Mouse (Mus musculus): Measurements from ENCODE around the gene Olfr60.

Gene Olfr60

DNA sequence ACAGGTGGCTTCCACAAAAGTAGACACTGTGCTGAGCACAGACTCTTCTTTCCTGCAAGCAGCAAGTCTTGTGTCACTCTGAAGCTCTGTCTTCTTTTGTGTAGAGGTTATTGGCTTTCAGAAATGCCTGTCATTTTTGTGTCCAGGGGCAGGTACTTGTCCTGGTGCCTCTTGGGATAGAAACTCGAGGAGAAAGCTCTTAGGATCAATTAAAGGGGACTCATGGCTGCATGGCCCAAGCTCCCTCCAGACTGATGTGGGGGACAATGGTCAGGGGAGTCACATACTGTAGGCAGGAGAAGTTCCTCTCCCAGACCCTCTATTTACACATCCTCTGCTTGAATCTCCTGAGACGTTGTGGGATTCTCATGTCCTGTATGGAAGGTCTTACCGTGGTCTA is at the start of gene Olfr60:
Gene Olfr60, minus strand, starts transcription at position 101 of the 400 bp plus-strand sequence.
- no peak for DNase-seq (ENCODE audit: low read depth in 1 of 2, low spot score in 2 of 2)

DNA sequence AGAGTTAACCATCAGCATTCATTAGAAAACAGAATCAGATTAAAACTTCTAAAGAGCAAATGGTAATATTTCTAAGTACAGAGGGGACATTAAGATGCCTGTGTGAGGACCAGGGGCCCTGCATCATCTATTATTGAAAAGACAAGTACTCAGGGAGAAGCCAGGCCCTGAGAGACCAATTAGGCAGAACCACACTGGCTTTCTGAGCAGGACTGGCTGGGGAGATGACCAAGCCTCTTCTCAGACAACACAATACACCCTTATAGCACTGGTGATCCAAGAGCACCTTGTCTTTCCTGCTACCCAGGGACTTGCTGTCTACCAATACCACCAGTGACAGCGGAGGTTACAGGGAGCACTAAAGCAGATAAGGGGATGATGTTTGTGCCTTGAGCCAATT is 41.3 kb upstream of the Olfr60 start, which contains the start of gene Olfr531:
Gene Olfr531, minus strand, starts transcription at position 101 of the 400 bp plus-strand sequence.
- DNase-seq (ENCODE audit: low read depth in 1 of 2, low spot score in 2 of 2) = no peak

DNA sequence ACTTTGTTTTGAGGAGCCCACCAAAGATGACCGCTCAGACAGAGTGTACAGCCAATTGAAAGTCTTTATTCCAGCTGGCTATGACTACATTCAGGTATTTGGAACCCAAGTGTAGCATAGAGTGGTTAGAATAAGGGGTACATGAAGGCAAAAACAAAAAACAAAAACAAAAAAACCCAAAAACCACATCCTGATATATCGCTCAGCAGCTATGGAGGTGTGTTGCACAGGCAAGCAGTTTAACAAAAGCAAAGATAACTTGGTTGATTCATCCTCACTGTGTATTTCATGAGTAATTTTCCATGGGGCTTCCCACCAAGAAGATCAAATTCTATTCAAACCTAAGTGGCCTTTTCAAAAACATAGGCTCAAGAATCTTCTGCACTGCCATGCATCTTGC is 15.4 kb upstream of the Olfr60 start:
- DNase-seq (ENCODE audit: low read depth in 1 of 2, low spot score in 2 of 2) = no peak

DNA sequence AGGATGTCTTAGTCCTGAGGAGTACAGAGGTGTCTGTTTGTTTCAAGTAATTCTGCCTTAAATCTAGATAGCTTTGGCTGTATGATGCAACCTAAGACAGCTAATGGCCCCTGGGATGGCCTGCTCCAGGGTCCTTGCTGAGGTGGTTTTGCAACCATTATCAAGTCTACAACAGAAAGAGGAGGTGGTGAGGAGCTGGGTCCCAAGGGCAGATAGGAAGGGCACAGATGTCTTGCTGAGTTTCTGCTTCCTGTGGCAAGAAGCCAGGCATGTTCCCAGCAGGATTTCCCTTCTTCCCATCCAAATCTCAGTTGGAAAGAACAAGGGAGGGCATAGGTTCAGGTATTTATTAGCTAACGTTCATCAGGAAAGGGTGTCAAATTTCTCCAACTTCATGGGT is 14.8 kb upstream of the Olfr60 start, which contains the start of gene Olfr530:
Gene Olfr530, minus strand, starts transcription at position 101 of the 400 bp plus-strand sequence.
- DNase-seq (ENCODE audit: low read depth in 1 of 2, low spot score in 2 of 2) = no peak

DNA sequence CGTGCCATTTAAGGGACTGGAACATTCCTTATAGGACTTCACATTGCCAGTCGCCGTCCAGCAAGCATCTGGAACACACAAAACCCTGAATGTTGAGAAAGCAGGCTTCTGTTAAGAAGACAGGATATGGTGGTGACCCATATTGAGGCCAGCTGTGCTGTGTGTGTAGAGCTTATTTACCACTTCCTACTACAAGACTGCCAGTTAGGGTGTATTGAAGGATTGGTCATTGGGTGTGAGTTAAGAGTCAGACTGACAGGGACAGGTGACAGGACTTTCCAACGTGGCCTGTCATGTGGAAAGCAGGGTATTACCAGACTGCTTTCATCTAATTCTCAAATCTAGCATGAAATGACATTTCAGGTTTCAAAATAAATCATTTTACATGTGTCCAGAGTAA is 12.8 kb upstream of the Olfr60 start:
- no peak for DNase-seq (ENCODE audit: low read depth in 1 of 2, low spot score in 2 of 2)

- no peak for DNase-seq (ENCODE audit: low read depth in 1 of 2, low spot score in 2 of 2)
These were observed 27.8 kb downstream of the Olfr60 start, which contains the start of gene Olfr527 for GRCm38 (mm10) chr7:140333717-140334116. Gene Olfr527, plus strand, starts transcription at chr7:140334017.

DNA sequence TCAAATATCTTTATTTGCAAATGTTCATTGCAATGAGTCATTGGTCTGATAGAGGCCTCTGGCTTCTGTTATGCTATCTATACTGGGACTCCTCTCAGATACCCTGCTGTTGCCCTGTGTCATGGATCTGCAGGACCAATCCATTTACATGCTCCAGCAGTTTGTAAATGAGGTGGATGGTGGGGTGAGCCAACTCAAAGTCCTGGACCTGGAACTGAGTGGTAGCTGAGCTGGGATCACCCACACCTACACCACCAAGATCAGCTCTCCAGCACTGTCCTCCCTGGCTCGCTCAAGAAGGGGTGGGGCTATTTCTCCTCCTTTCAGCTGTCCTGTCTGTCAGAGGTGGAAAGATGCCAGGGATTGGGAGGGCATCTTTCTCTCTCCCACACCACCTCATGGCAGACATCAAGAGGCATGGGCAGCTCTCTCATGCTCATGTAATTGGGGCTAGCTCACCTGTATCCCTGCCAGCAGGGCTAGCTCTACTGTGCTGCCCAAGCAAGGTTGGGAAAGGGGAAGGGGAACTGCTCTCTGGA is 31.6 kb downstream of the Olfr60 start:
- no peak for DNase-seq (ENCODE audit: low read depth in 1 of 2, low spot score in 2 of 2)

- no peak for DNase-seq (ENCODE audit: low read depth in 1 of 2, low spot score in 2 of 2)
These were observed 40.3 kb downstream of the Olfr60 start for GRCm38 (mm10) chr7:140321135-140321534.

GRCm38 (mm10) chr7:140320558-140320957 is 40.9 kb downstream of the Olfr60 start, which contains the start of gene Olfr525:
Gene Olfr525, plus strand, starts transcription at chr7:140320858.
- DNase-seq (ENCODE audit: low read depth in 1 of 2, low spot score in 2 of 2) = no peak

DNA sequence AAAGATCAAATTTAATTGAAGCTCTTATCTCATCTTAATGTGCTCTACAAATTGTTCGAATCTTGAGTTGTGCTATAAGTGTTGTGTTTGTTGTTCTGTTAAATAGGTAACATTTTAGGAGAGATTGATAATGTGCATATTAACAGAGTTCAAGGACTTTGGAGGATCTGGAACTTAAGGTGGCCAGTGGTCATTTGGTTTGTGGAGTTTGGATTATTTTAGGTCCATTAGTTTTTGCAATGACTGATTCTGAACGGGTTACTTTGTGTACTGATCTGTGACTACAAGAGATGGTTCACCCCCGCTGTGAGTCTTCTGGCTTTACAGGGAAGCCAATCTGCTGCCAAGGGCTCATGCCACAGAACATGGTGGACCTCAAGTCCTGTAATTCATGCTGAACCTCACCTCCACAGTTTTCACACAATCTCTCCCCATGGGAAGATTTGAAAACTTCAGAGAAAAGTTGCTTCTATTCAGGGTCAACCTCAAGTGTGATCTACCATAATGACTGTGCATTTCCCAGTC is 41.5 kb downstream of the Olfr60 start:
- no peak for DNase-seq (ENCODE audit: low read depth in 1 of 2, low spot score in 2 of 2)

- DNase-seq (ENCODE audit: low read depth in 1 of 2, low spot score in 2 of 2) = no peak
These were observed 62.1 kb downstream of the Olfr60 start for GRCm38 (mm10) chr7:140299416-140299815.

DNA sequence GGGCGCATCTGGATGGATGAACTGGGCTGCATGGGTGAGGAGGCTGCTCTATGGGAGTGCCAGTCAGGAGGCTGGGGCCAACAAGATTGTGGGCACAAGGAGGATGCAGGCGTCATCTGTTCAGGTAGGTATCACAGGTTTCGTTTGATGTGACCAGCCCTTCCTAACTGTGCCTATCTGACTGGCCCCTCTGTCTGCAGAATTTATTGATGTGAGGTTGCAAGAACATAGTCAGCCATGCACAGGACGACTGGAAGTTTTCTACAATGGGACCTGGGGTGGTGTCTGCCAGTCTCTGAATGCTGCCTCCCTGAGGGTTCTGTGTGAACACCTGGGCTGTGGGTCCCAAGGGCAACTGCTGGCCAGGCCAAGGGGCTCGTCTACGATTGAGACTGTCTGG is 64.6 kb downstream of the Olfr60 start:
- no peak for DNase-seq (ENCODE audit: low read depth in 1 of 2, low spot score in 2 of 2)

- no peak for DNase-seq (ENCODE audit: low read depth in 1 of 2, low spot score in 2 of 2)
These were observed 65.7 kb downstream of the Olfr60 start for GRCm38 (mm10) chr7:140295746-140296145.

Data from monocyte, adult 2 months (primary cell).